Mouse (Mus musculus) liver, postnatal 0 days (tissue): ENCODE measurements around the gene Klc3. TPM values are rescaled to one million over a fixed set of nuclear protein-coding genes. Genes with fewer than 3 reads are reported as not detected.
A peak's percentile ranks its signal among the peaks of the same experiment; 100 is the strongest.

Experiments used
- ATAC-seq: fragments of 200-750 bp; cut with Nextera tagmentation; 2 replicates; pipeline ENCODE4 v1.8.0; 2017; ENCODE audit warnings: mild to moderate bottlenecking, moderate library complexity
- DNase-seq: peaks from one replicate; pipeline ENCODE4 v3.0.0-alpha.2; 2016
- H3K27ac ChIP-seq: fragments of 300-500 bp; sonication (generic); 2 replicates; pipeline ENCODE4 v1.5.1; 2014; ENCODE audit warnings: antibody characterized with exemption, moderate library complexity, mild to moderate bottlenecking, low read depth
- H3K27me3 ChIP-seq: fragments of 300-500 bp; sonication (generic); 2 replicates; pipeline ENCODE4 v1.6.1; 2014; ENCODE audit warnings: low read length, control low read depth, mixed read lengths; ENCODE audit not compliant: insufficient read depth
- H3K36me3 ChIP-seq: fragments of 300-500 bp; sonication (generic); replicated peaks from 2 replicates; pipeline ENCODE4 v1.6.1; 2014; ENCODE audit warnings: mild to moderate bottlenecking, control low read depth, low read length, moderate library complexity, mixed read lengths; ENCODE audit not compliant: insufficient read depth
- H3K4me1 ChIP-seq: fragments of 300-500 bp; sonication (generic); 2 replicates; pipeline ENCODE4 v1.6.1; 2014; ENCODE audit warnings: antibody characterized with exemption, mild to moderate bottlenecking, control low read depth; ENCODE audit not compliant: insufficient read depth
- H3K4me2 ChIP-seq: fragments of 300-500 bp; sonication (generic); 2 replicates; pipeline ENCODE4 v1.6.1; 2014; ENCODE audit warnings: low read depth, mild to moderate bottlenecking, low read length, moderate library complexity, mixed read lengths
- H3K4me3 ChIP-seq: fragments of 300-500 bp; sonication (generic); 2 replicates; pipeline ENCODE4 v1.5.1; 2014; ENCODE audit warnings: low read depth, low read length
- H3K9ac ChIP-seq: fragments of 300-500 bp; sonication (generic); replicated peaks from 2 replicates; pipeline ENCODE4 v1.6.1; 2014; ENCODE audit warnings: mild to moderate bottlenecking, moderate library complexity
- H3K9me3 ChIP-seq: fragments of 300-500 bp; sonication (generic); 2 replicates; pipeline ENCODE4 v1.6.1; 2016; ENCODE audit warnings: mild to moderate bottlenecking, control low read depth, low read length, mixed read lengths
- CTCF ChIP-seq: sonication (generic); IDR thresholded peaks from 2 replicates; pipeline ENCODE4 v1.5.1; 2016; ENCODE audit warnings: antibody characterized with exemption, low read depth
- EP300 ChIP-seq: IDR thresholded peaks from 2 replicates; pipeline ENCODE4 v1.6.1; 2016; ENCODE audit warnings: antibody characterized with exemption, low read depth, mild to moderate bottlenecking
- WGBS: fragments of 180-500 bp; shearing (Covaris S2); extraction: QIAGEN DNeasy Blood & Tissue Kit; methylation state at CpG from one replicate; pipeline ENCODE4 v1.1.7; 2014; ENCODE audit not compliant: insufficient replicate concordance; 5-methylcytosine and 5-hydroxymethylcytosine counted together
- polyA plus RNA-seq: library from polyadenylated mRNA; unstranded; fragments of >200 nt; fragmentation: Nextera tagmentation; extraction: Ambion mirVana; gene quantifications from 2 replicates; pipeline ENCODE4 v1.2.1, GENCODE M21; 2015

Gene Klc3
- polyA plus RNA-seq, 1 experiment from 2014 or later = 0.32 TPM

GRCm38 (mm10) chr7:19437048-19437447 lies 33.1 kb upstream of the Klc3 start:
- no peaks in the 10 kb centered on the region for H3K27me3 ChIP-seq
- H3K9ac ChIP-seq = no peak overlapping the region
- WGBS = 84% methylated on average over 9 of the region's 9 CpGs
- H3K36me3 ChIP-seq = peaks cover 52% of the 10 kb centered on the region
- ATAC-seq (no peak), DNase-seq (no peak)
- TF ChIP-seq EP300 (no peak), CTCF (no peak)
- H3K4me2 ChIP-seq = no peak overlapping the region
- no peaks in the 10 kb centered on the region for H3K4me1 ChIP-seq
- no peak overlapping the region for H3K4me3 ChIP-seq
- H3K27ac ChIP-seq = no peak overlapping the region
- H3K9me3 ChIP-seq = no peaks in the 10 kb centered on the region

GRCm38 (mm10) chr7:19436276-19436675 lies 32.4 kb upstream of the Klc3 start:
- Histone ChIP-seq H3K27ac (no peak overlapping the region), H3K9ac (no peak overlapping the region), H3K36me3 (peaks cover 52% of the 10 kb centered on the region), H3K27me3 (no peaks in the 10 kb centered on the region), H3K4me3 (no peak overlapping the region), H3K4me1 (no peaks in the 10 kb centered on the region), H3K9me3 (no peaks in the 10 kb centered on the region), H3K4me2 (no peak overlapping the region)
- DNase-seq = no peak
- 85% methylated on average over 2 of the region's 2 CpGs for WGBS
- no peak for TF ChIP-seq EP300
- no peak for TF ChIP-seq CTCF
- ATAC-seq = no peak

GRCm38 (mm10) chr7:19432475-19432874 lies 28.6 kb upstream of the Klc3 start:
- Histone ChIP-seq H3K27ac (no peak overlapping the region), H3K4me3 (no peak overlapping the region), H3K9ac (no peak overlapping the region), H3K27me3 (no peaks in the 10 kb centered on the region), H3K36me3 (peaks cover 78% of the 10 kb centered on the region), H3K4me1 (no peaks in the 10 kb centered on the region), H3K4me2 (no peak overlapping the region), H3K9me3 (no peaks in the 10 kb centered on the region)
- DNase-seq = no peak
- TF ChIP-seq CTCF (peak; percentile 46), EP300 (no peak)
- no peak for ATAC-seq
- WGBS = 84% methylated on average over 2 of the region's 2 CpGs

- H3K9me3 ChIP-seq = no peaks in the 10 kb centered on the region
- no peak overlapping the region for H3K4me2 ChIP-seq
- peaks cover 74% of the 10 kb centered on the region for H3K36me3 ChIP-seq
- no peak for ATAC-seq
- H3K9ac ChIP-seq = no peak overlapping the region
- no peak for DNase-seq
- H3K4me1 ChIP-seq = no peaks in the 10 kb centered on the region
- 83% methylated on average over 6 of the region's 6 CpGs for WGBS
- no peaks in the 10 kb centered on the region for H3K27me3 ChIP-seq
- no peak overlapping the region for H3K27ac ChIP-seq
- TF ChIP-seq EP300 (no peak), CTCF (no peak)
- no peak overlapping the region for H3K4me3 ChIP-seq
These were observed 26.5 kb upstream of the Klc3 start for GRCm38 (mm10) chr7:19430402-19430801.

- no peak overlapping the region for H3K9ac ChIP-seq
- ATAC-seq = no peak
- H3K36me3 ChIP-seq = peaks cover 70% of the 10 kb centered on the region
- H3K4me3 ChIP-seq = no peak overlapping the region
- no peak overlapping the region for H3K27ac ChIP-seq
- no peaks in the 10 kb centered on the region for H3K4me1 ChIP-seq
- DNase-seq = no peak
- H3K4me2 ChIP-seq = no peak overlapping the region
- 83% methylated on average over 8 of the region's 8 CpGs for WGBS
- no peak for TF ChIP-seq CTCF
- no peak for TF ChIP-seq EP300
- H3K27me3 ChIP-seq = no peaks in the 10 kb centered on the region
- no peaks in the 10 kb centered on the region for H3K9me3 ChIP-seq
These were observed 25.8 kb upstream of the Klc3 start for GRCm38 (mm10) chr7:19429726-19430125.

GRCm38 (mm10) chr7:19427999-19428650 lies 24.2 kb upstream of the Klc3 start:
- no peak for ATAC-seq
- WGBS = 82% methylated on average over 15 of the region's 15 CpGs
- H3K27ac ChIP-seq = no peak overlapping the region
- H3K4me1 ChIP-seq = no peaks in the 10 kb centered on the region
- H3K27me3 ChIP-seq = no peaks in the 10 kb centered on the region
- H3K4me2 ChIP-seq = no peak overlapping the region
- TF ChIP-seq CTCF (no peak), EP300 (no peak)
- DNase-seq = no peak
- no peak overlapping the region for H3K4me3 ChIP-seq
- no peaks in the 10 kb centered on the region for H3K9me3 ChIP-seq
- H3K9ac ChIP-seq = no peak overlapping the region
- peaks cover 54% of the 10 kb centered on the region for H3K36me3 ChIP-seq
